Mouse (Mus musculus) C2C12 (cell line): ENCODE results near the gene Htra3. TPM values are rescaled to one million over a fixed set of nuclear protein-coding genes. Genes with fewer than 3 reads are reported as not detected.

ENCODE experiments used
- H3K27me3 ChIP-seq: one replicate; pipeline ENCODE4 v1.6.1; 2011; ENCODE audit not compliant: control insufficient read depth, insufficient read depth, insufficient read length
- H3K36me3 ChIP-seq: one replicate; pipeline ENCODE4 v1.6.1; 2011; ENCODE audit not compliant: control insufficient read depth, insufficient read depth
- H3K4me3 ChIP-seq: one replicate; pipeline ENCODE4 v1.5.1; 2011; ENCODE audit warnings: mild to moderate bottlenecking, control low read depth; ENCODE audit not compliant: poor library complexity, insufficient read depth, severe bottlenecking
- H3K79me2 ChIP-seq: one replicate; pipeline ENCODE4 v1.6.1; 2011; ENCODE audit not compliant: control insufficient read depth, insufficient read depth
- H3K79me3 ChIP-seq: one replicate; pipeline ENCODE4 v1.6.1; 2011; ENCODE audit warnings: low read depth, control low read depth
- H3ac ChIP-seq: one replicate; pipeline ENCODE3; 2011; ENCODE audit warnings: low read depth; ENCODE audit not compliant: control insufficient read depth, insufficient read length
- CEBPB ChIP-seq: IDR thresholded peaks from one replicate; pipeline ENCODE4 v1.6.1; 2011; ENCODE audit warnings: low read depth, mild to moderate bottlenecking, control low read depth, moderate library complexity
- CTCF ChIP-seq: IDR thresholded peaks from one replicate; pipeline ENCODE4 v1.5.1; 2011; ENCODE audit not compliant: control insufficient read depth, insufficient read depth, insufficient read length
- FOSL1 ChIP-seq: IDR thresholded peaks from one replicate; pipeline ENCODE4 v1.8.0; 2011; ENCODE audit warnings: mild to moderate bottlenecking, low read length; ENCODE audit not compliant: poor library complexity, insufficient read depth, severe bottlenecking
- MAX ChIP-seq: IDR thresholded peaks from one replicate; pipeline ENCODE4 v1.6.1; 2011; ENCODE audit warnings: mild to moderate bottlenecking, control low read depth
- MYOD1 ChIP-seq: IDR thresholded peaks from one replicate; pipeline ENCODE4 v1.6.1; 2011; ENCODE audit warnings: low read depth; ENCODE audit not compliant: control insufficient read depth, insufficient read length
- MYOG ChIP-seq: IDR thresholded peaks from one replicate; pipeline ENCODE4 v1.6.1; 2011; ENCODE audit not compliant: control insufficient read depth, insufficient read length; ENCODE audit errors: extremely low read depth
- USF1 ChIP-seq: IDR thresholded peaks from one replicate; pipeline ENCODE4 v1.6.1; 2011; ENCODE audit warnings: low read depth, mild to moderate bottlenecking, control low read depth, moderate library complexity
- polyA plus RNA-seq: library from polyadenylated mRNA; unstranded; fragments of >200 nt; fragmentation: generic; extraction: Trizol; gene quantifications from one replicate; pipeline ENCODE4 v1.2.1, GENCODE M21; 2012; ENCODE audit warnings: missing spikeins

The Htra3 gene
- polyA plus RNA-seq, 1 experiment, result 12.0 TPM

- Histone ChIP-seq H3K79me3 (no peaks in the 10 kb centered on the region), H3K79me2 (no peaks in the 10 kb centered on the region), H3ac (no peak overlapping the region), H3K4me3 (no peak overlapping the region), H3K27me3 (no peaks in the 10 kb centered on the region), H3K36me3 (no peaks in the 10 kb centered on the region)
- TF ChIP-seq MYOG, result no peak
- TF ChIP-seq MAX, result no peak
- TF ChIP-seq CEBPB, result no peak
- TF ChIP-seq FOSL1, result no peak
- no peak for TF ChIP-seq CTCF
- no peak for TF ChIP-seq MYOD1
- TF ChIP-seq USF1, result no peak
These were observed 5.5 kb upstream of the Htra3 start for GRCm38 (mm10) chr5:35685079-35685478.

GRCm38 (mm10) chr5:35680958-35681357, 1.4 kb upstream of the Htra3 start:
- Histone ChIP-seq H3K36me3 (no peaks in the 10 kb centered on the region), H3K79me2 (no peaks in the 10 kb centered on the region), H3K4me3 (no peak overlapping the region), H3K79me3 (no peaks in the 10 kb centered on the region), H3ac (no peak overlapping the region), H3K27me3 (peaks cover 4% of the 10 kb centered on the region)
- TF ChIP-seq CEBPB (no peak), CTCF (peak; percentile 22)

- Histone ChIP-seq H3K79me2 (no peaks in the 10 kb centered on the region), H3K27me3 (peaks cover 4% of the 10 kb centered on the region), H3K36me3 (no peaks in the 10 kb centered on the region), H3ac (no peak overlapping the region), H3K4me3 (no peak overlapping the region), H3K79me3 (no peaks in the 10 kb centered on the region)
- TF ChIP-seq USF1, result no peak
- TF ChIP-seq MAX, result no peak
- no peak for TF ChIP-seq MYOD1
- no peak for TF ChIP-seq CTCF
- no peak for TF ChIP-seq CEBPB
- no peak for TF ChIP-seq FOSL1
- TF ChIP-seq MYOG, result no peak
These were observed 2.6 kb downstream of the Htra3 start for GRCm38 (mm10) chr5:35676964-35677363.

- TF ChIP-seq USF1 (peak; percentile 31), CTCF (no peak)
- no peak overlapping the region for H3ac ChIP-seq
These were observed 5.5 kb downstream of the Htra3 start for GRCm38 (mm10) chr5:35674081-35674555.

GRCm38 (mm10) chr5:35673086-35673485, 6.5 kb downstream of the Htra3 start:
- Histone ChIP-seq H3K4me3 (no peak overlapping the region), H3K79me2 (no peaks in the 10 kb centered on the region), H3K79me3 (no peaks in the 10 kb centered on the region), H3ac (no peak overlapping the region), H3K27me3 (no peaks in the 10 kb centered on the region), H3K36me3 (no peaks in the 10 kb centered on the region)
- peak; percentile 99 for TF ChIP-seq FOSL1
- TF ChIP-seq USF1, result no peak
- peak; percentile 5 for TF ChIP-seq CEBPB

More at GRCm38 (mm10) chr5:35674081-35674555, 5.5 kb downstream of the Htra3 start:
- Histone ChIP-seq H3K79me2 (no peaks in the 10 kb centered on the region), H3K4me3 (no peak overlapping the region), H3K27me3 (peaks cover 4% of the 10 kb centered on the region), H3K79me3 (no peaks in the 10 kb centered on the region), H3K36me3 (no peaks in the 10 kb centered on the region)

- Histone ChIP-seq H3ac (no peak overlapping the region), H3K27me3 (no peaks in the 10 kb centered on the region), H3K4me3 (no peak overlapping the region), H3K79me3 (no peaks in the 10 kb centered on the region), H3K36me3 (no peaks in the 10 kb centered on the region), H3K79me2 (no peaks in the 10 kb centered on the region)
- TF ChIP-seq MYOD1, result no peak
- TF ChIP-seq CEBPB, result no peak
- TF ChIP-seq FOSL1, result no peak
- no peak for TF ChIP-seq CTCF
- TF ChIP-seq MAX, result no peak
- no peak for TF ChIP-seq USF1
- TF ChIP-seq MYOG, result no peak
These were observed 7.0 kb downstream of the Htra3 start for GRCm38 (mm10) chr5:35672581-35672980.
